Mouse (Mus musculus): ENCODE results near the gene Arhgap22. TPM values are rescaled to one million over a fixed set of nuclear protein-coding genes. Genes with fewer than 3 reads are reported as not detected.

Arhgap22 gene
- polyA plus RNA-seq (2014; fragmentation: Nextera tagmentation; extraction: Ambion mirVana): 5.6 and 8.1 TPM in 2 replicates

- Histone ChIP-seq H3K27ac (ENCODE audit: low read length) (peak within 1 kb of the TSS; percentile 27; the same call in 1 of the 2 replicates), H3K27me3 (ENCODE audit: control insufficient read depth, insufficient read depth, low read length) (no peaks in the 10 kb centered on the region), H3K4me2 (replicated peaks; ENCODE audit: low read depth, low read length) (peak within 1 kb of the TSS; percentile 24), H3K9ac (replicated peaks; ENCODE audit: low read depth, low read length) (no peak within 1 kb of the TSS), H3K4me3 (ENCODE audit: low read depth, low read length) (no peak within 1 kb of the TSS), H3K9me3 (ENCODE audit: control insufficient read depth, low read depth, low read length) (no peaks in the 10 kb centered on the region), H3K36me3 (ENCODE audit: control insufficient read depth, insufficient read depth, low read length) (no peaks in the 10 kb centered on the region), H3K4me1 (ENCODE audit: control insufficient read depth, insufficient read depth, low read length) (peaks cover 6% of the 10 kb centered on the region; the same call in 1 of the 2 replicates)
- WGBS: 13% methylated on average over 28 of the region's 28 CpGs
- peak; percentile 91 for ATAC-seq (ENCODE audit: insufficient number of reproducible peaks, insufficient read depth, low FRiP score, low read depth)
These were observed at the start of gene Arhgap22 for GRCm38 (mm10) chr14:33213823-33214766. Gene Arhgap22 (plus strand): TSS chr14:33214026.

GRCm38 (mm10) chr14:33168750-33169149, 45.1 kb upstream of the Arhgap22 start:
- Histone ChIP-seq H3K9ac (replicated peaks; ENCODE audit: low read depth, low read length) (no peak overlapping the region), H3K27me3 (ENCODE audit: control insufficient read depth, insufficient read depth, low read length) (no peaks in the 10 kb centered on the region), H3K27ac (ENCODE audit: low read length) (no peak overlapping the region), H3K9me3 (ENCODE audit: control insufficient read depth, low read depth, low read length) (no peaks in the 10 kb centered on the region), H3K4me1 (ENCODE audit: control insufficient read depth, insufficient read depth, low read length) (no peaks in the 10 kb centered on the region), H3K4me3 (ENCODE audit: low read depth, low read length) (no peak overlapping the region), H3K4me2 (replicated peaks; ENCODE audit: low read depth, low read length) (no peak overlapping the region), H3K36me3 (ENCODE audit: control insufficient read depth, insufficient read depth, low read length) (no peaks in the 10 kb centered on the region)
- 84% methylated on average over 4 of the region's 4 CpGs for WGBS
- ATAC-seq (ENCODE audit: insufficient number of reproducible peaks, insufficient read depth, low FRiP score, low read depth): no peak

- no peak overlapping the region for H3K27ac ChIP-seq (ENCODE audit: low read length)
- no peak for ATAC-seq (ENCODE audit: insufficient number of reproducible peaks, insufficient read depth, low FRiP score, low read depth)
- H3K27me3 ChIP-seq (ENCODE audit: control insufficient read depth, insufficient read depth, low read length): no peaks in the 10 kb centered on the region
- H3K4me2 ChIP-seq (replicated peaks; ENCODE audit: low read depth, low read length): no peak overlapping the region
- no peaks in the 10 kb centered on the region for H3K9me3 ChIP-seq (ENCODE audit: control insufficient read depth, low read depth, low read length)
- H3K4me1 ChIP-seq (ENCODE audit: control insufficient read depth, insufficient read depth, low read length): no peaks in the 10 kb centered on the region
- no peaks in the 10 kb centered on the region for H3K36me3 ChIP-seq (ENCODE audit: control insufficient read depth, insufficient read depth, low read length)
- no peak overlapping the region for H3K4me3 ChIP-seq (ENCODE audit: low read depth, low read length)
- 72% methylated on average over 1 of the region's 1 CpGs for WGBS
- no peak overlapping the region for H3K9ac ChIP-seq (replicated peaks; ENCODE audit: low read depth, low read length)
These were observed 41.9 kb upstream of the Arhgap22 start for GRCm38 (mm10) chr14:33171942-33172341.

- H3K9ac ChIP-seq (replicated peaks; ENCODE audit: low read depth, low read length): no peak overlapping the region
- WGBS: 73% methylated on average over 4 of the region's 4 CpGs
- ATAC-seq (ENCODE audit: insufficient number of reproducible peaks, insufficient read depth, low FRiP score, low read depth): no peak
- no peaks in the 10 kb centered on the region for H3K36me3 ChIP-seq (ENCODE audit: control insufficient read depth, insufficient read depth, low read length)
- H3K9me3 ChIP-seq (ENCODE audit: control insufficient read depth, low read depth, low read length): no peaks in the 10 kb centered on the region
- no peaks in the 10 kb centered on the region for H3K27me3 ChIP-seq (ENCODE audit: control insufficient read depth, insufficient read depth, low read length)
- no peak overlapping the region for H3K4me2 ChIP-seq (replicated peaks; ENCODE audit: low read depth, low read length)
- no peak overlapping the region for H3K27ac ChIP-seq (ENCODE audit: low read length)
- no peak overlapping the region for H3K4me3 ChIP-seq (ENCODE audit: low read depth, low read length)
- no peaks in the 10 kb centered on the region for H3K4me1 ChIP-seq (ENCODE audit: control insufficient read depth, insufficient read depth, low read length)
These were observed 38.6 kb upstream of the Arhgap22 start for GRCm38 (mm10) chr14:33175059-33175821.

- Histone ChIP-seq H3K27me3 (ENCODE audit: control insufficient read depth, insufficient read depth, low read length) (no peaks in the 10 kb centered on the region), H3K4me2 (replicated peaks; ENCODE audit: low read depth, low read length) (no peak overlapping the region), H3K9me3 (ENCODE audit: control insufficient read depth, low read depth, low read length) (no peaks in the 10 kb centered on the region), H3K36me3 (ENCODE audit: control insufficient read depth, insufficient read depth, low read length) (no peaks in the 10 kb centered on the region), H3K27ac (ENCODE audit: low read length) (no peak overlapping the region), H3K4me1 (ENCODE audit: control insufficient read depth, insufficient read depth, low read length) (no peaks in the 10 kb centered on the region), H3K4me3 (ENCODE audit: low read depth, low read length) (no peak overlapping the region), H3K9ac (replicated peaks; ENCODE audit: low read depth, low read length) (no peak overlapping the region)
- 87% methylated on average over 5 of the region's 5 CpGs for WGBS
- no peak for ATAC-seq (ENCODE audit: insufficient number of reproducible peaks, insufficient read depth, low FRiP score, low read depth)
These were observed 33.7 kb upstream of the Arhgap22 start for GRCm38 (mm10) chr14:33180102-33180501.

GRCm38 (mm10) chr14:33185068-33185800, 28.6 kb upstream of the Arhgap22 start, which contains the start of gene Wdfy4:
Gene Wdfy4 (minus strand): TSS chr14:33185508.
- H3K4me3 ChIP-seq (ENCODE audit: low read depth, low read length): no peak within 1 kb of the TSS
- H3K27me3 ChIP-seq (ENCODE audit: control insufficient read depth, insufficient read depth, low read length): no peaks in the 10 kb centered on the region
- H3K4me1 ChIP-seq (ENCODE audit: control insufficient read depth, insufficient read depth, low read length): no peaks in the 10 kb centered on the region
- no peak within 1 kb of the TSS for H3K4me2 ChIP-seq (replicated peaks; ENCODE audit: low read depth, low read length)
- H3K36me3 ChIP-seq (ENCODE audit: control insufficient read depth, insufficient read depth, low read length): no peaks in the 10 kb centered on the region
- H3K9ac ChIP-seq (replicated peaks; ENCODE audit: low read depth, low read length): no peak within 1 kb of the TSS
- H3K27ac ChIP-seq (ENCODE audit: low read length): no peak within 1 kb of the TSS
- ATAC-seq (ENCODE audit: insufficient number of reproducible peaks, insufficient read depth, low FRiP score, low read depth): no peak
- WGBS: 80% methylated on average over 11 of the region's 11 CpGs
- no peaks in the 10 kb centered on the region for H3K9me3 ChIP-seq (ENCODE audit: control insufficient read depth, low read depth, low read length)

GRCm38 (mm10) chr14:33187201-33187600, 26.6 kb upstream of the Arhgap22 start:
- H3K9me3 ChIP-seq (ENCODE audit: control insufficient read depth, low read depth, low read length): no peaks in the 10 kb centered on the region
- no peaks in the 10 kb centered on the region for H3K27me3 ChIP-seq (ENCODE audit: control insufficient read depth, insufficient read depth, low read length)
- no peaks in the 10 kb centered on the region for H3K36me3 ChIP-seq (ENCODE audit: control insufficient read depth, insufficient read depth, low read length)
- no peak overlapping the region for H3K9ac ChIP-seq (replicated peaks; ENCODE audit: low read depth, low read length)
- H3K4me3 ChIP-seq (ENCODE audit: low read depth, low read length): no peak overlapping the region
- H3K4me2 ChIP-seq (replicated peaks; ENCODE audit: low read depth, low read length): no peak overlapping the region
- 40% methylated on average over 4 of the region's 4 CpGs for WGBS
- no peak for ATAC-seq (ENCODE audit: insufficient number of reproducible peaks, insufficient read depth, low FRiP score, low read depth)
- no peaks in the 10 kb centered on the region for H3K4me1 ChIP-seq (ENCODE audit: control insufficient read depth, insufficient read depth, low read length)
- H3K27ac ChIP-seq (ENCODE audit: low read length): no peak overlapping the region

- no peak for ATAC-seq (ENCODE audit: insufficient number of reproducible peaks, insufficient read depth, low FRiP score, low read depth)
These were observed 24.6 kb upstream of the Arhgap22 start for GRCm38 (mm10) chr14:33189230-33189629.

More at GRCm38 (mm10) chr14:33189230-33189629, 24.6 kb upstream of the Arhgap22 start:
- H3K9ac ChIP-seq (replicated peaks; ENCODE audit: low read depth, low read length): no peak overlapping the region
- no peaks in the 10 kb centered on the region for H3K27me3 ChIP-seq (ENCODE audit: control insufficient read depth, insufficient read depth, low read length)
- no peak overlapping the region for H3K27ac ChIP-seq (ENCODE audit: low read length)
- H3K4me3 ChIP-seq (ENCODE audit: low read depth, low read length): no peak overlapping the region
- 80% methylated on average over 10 of the region's 10 CpGs for WGBS
- no peak overlapping the region for H3K4me2 ChIP-seq (replicated peaks; ENCODE audit: low read depth, low read length)
- no peaks in the 10 kb centered on the region for H3K9me3 ChIP-seq (ENCODE audit: control insufficient read depth, low read depth, low read length)
- H3K4me1 ChIP-seq (ENCODE audit: control insufficient read depth, insufficient read depth, low read length): no peaks in the 10 kb centered on the region
- H3K36me3 ChIP-seq (ENCODE audit: control insufficient read depth, insufficient read depth, low read length): no peaks in the 10 kb centered on the region
